Mouse (Mus musculus) megakaryocyte-erythroid progenitor cell, adult 5-6 weeks (primary cell): ENCODE results near the gene Mapkap1. TPM values are rescaled to one million over a fixed set of nuclear protein-coding genes. Genes with fewer than 3 reads are reported as not detected.

ENCODE experiments used
- ATAC-seq: replicated peaks from 2 replicates; pipeline ENCODE4 v1.8.0; 2016; ENCODE audit warnings: mild to moderate bottlenecking, inconsistent platforms; ENCODE audit not compliant: severe bottlenecking, poor library complexity, low FRiP score, low TSS enrichment
- total RNA-seq, 2 experiments: library from RNA; stranded (forward) in 1 of 2; stranded (reverse) in 1 of 2; fragments of 200-1000, 215-1000 nt in 1 of 2; fragments of >200 nt in 1 of 2; fragmentation: Nextera tagmentation in 1 of 2; gene quantifications; 2 replicates each; pipeline ENCODE4 v1.2.3; 2014 to 2017

Gene Mapkap1
- total RNA-seq, 2 experiments from 2014 or later = 28.2 to 54.3 TPM

DNA sequence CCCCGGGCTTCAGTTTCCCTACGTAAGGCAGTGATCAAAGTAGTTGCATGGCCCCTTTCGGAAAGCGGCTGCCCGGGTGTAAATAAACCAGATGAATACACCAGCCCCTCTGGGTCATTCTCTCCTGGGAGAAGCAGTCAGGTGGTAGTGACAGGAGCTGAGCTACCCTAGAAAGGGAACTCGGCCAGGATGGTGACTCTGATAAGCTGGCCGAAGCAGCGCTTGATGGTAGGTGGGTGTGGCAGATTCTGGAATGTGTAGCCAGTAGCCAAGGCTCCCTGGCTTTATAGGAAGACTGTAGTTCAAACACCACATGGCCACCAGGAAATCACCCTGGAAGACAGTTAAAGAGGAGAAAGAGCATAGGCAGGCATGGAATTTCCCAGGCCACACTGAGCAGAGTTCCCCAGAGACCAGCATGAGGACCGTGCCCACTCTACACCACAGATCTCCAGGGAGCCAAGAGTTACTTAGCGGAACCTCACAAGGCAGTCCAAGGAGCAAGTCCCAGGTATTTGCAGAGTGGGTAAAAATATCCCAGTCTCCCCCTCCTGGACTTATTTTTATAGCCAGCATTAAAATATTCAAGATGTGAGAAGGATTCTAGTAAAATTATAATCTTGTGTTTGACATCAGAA is 214.3 kb downstream of the Mapkap1 start:
- no peak for ATAC-seq

DNA sequence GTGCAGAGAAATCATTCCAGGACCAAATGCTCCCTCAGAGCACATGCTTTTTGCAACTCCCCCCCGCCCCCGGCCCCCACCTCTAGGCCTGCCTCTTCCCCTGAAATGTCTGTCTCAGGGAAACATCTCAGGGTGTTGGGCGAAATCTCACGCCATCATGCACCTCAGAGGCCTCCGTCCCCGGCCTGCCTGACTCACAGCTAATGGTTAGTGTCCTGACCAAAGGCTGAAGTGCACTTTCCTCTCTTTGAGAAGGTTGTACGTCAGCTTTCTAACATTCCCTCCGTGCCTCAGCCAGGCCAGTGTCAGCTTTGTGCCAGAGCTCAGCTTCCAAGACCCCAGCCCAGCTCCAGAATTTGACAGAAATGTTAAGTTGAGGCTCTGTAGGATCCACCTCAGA is 214.9 kb downstream of the Mapkap1 start:
- ATAC-seq = no peak

DNA sequence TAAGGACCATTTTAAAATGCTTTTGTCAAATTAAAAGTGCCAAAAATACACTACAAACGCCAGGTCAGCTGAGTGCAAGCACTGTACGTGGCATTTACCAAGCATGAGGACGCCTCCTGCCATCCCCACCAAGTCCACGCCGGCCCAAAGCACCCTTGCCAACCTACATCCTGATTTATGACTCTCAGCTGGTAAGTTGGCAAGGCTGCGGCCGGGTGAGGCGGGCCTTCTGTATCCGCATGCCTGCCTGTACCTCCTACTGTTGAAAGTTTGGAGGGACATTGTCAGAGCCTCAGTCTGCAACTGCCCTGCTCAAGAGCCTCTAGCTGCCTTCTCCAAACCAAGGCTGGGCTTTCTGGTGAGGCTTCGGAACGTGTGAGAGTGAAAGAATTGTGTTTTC is 215.9 kb downstream of the Mapkap1 start:
- no peak for ATAC-seq

DNA sequence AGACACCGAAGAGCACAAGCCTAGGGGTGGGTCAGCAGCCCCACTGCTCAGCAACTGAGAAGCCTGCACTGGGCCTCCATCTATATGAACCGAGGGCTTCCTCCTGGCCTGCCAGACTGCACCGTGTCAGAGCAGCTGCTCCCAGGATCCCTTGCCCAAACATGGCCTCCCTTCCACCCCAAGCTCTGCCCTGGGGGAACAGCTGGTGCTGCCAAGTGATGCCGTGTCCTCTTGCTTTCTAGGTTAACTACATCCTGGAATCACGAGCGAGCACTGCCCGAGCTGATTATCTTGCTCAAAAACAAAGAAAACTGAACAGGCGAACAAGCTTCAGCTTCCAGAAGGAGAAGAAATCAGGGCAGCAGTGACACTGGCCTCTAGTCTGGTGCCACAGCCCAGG is 216.6 kb downstream of the Mapkap1 start:
- no peak for ATAC-seq

DNA sequence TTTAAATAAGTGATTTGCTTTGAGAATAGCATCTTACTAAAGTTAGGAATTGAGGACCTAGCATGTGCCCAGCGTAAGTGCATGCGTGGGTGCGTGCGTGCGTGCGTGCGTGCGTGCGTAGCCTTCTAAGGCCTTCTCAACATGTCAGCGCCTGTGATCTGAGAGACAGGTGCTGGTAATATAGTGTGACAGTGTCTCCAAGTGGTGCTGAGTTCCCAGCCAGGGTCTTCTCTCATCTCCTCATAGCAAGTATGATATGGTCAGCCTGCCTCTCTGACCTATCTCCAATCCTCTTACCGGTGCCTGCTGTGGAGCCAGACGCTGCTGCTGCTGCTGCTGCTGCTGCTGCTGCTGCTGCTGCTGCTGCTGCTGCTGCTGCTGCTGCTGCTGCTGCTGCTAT is 217.5 kb downstream of the Mapkap1 start:
- no peak for ATAC-seq

DNA sequence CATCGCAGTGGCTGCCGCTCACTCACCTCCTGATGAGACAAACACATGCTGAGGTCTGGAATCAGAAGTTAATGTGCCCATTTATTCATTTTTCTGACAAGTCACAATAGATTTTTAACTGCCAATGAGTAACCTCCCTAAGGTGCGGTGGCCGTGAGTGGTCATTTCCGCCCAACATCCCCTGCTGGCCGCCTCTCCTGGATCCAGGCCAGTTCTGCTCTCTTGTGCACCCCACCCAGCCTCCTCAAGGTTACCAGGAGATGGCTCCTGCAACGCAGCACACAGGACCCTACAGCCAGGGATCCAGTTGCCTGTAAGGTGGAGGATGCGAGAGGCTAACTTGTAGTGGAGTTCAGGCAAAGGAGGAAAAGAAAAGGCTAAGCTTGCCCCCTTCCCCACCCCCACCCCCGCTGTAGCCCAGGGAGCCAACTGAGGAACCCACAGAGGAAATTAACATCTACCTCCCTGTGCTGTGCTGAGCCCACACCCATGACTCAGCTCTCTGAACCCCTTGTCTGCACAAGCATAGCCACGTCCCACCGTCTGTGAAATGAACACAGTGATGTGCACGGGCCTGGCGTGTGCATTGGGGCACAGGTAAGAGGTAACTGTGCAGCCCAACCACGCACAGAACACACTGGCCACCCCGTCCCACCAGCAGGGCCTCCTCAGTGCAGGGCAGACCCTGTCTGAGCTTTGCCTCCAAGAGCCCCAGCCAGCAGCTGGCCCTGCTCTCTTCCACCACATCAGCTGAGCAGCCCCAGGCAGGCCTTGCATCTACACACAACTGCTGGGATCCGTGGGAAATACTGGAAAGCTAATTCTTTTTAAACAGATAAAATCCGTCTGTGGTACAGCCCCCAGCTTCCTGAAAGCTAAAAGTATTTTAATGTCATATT is 221.0 kb downstream of the Mapkap1 start:
- ATAC-seq = 0 out of 2 replicates have a peak, but pooled peaks have one; percentile 13

DNA sequence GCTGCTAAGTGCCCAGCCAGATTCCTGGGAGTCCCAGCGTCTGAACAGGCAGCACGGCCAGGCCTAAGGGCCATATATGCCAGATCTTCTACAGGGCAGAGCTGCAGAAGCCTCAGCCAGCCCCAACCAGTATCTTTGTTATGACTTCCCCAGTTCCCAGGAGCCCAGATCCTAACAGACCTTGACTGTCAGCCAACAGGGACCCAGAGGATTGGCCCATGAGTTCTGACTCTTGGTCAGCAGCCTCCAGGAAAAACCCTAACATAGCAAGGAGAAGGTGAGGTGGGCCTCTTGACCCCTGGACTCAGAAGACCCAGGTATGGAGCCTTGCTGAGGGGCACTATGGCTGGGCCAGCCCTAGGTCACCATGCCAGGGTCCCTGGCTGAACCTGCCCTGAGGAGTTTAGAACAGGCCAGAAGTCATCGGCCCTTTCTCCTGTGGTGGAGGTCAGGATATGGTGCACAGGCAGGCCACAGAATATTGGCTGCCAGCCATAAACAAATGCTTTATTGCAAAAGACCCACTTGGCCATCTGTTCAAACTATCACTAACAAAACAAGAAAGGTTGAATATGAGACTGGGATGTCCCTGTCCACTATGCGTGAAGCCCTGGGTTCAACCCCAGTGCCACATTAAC is 222.5 kb downstream of the Mapkap1 start:
- ATAC-seq = no peak

DNA sequence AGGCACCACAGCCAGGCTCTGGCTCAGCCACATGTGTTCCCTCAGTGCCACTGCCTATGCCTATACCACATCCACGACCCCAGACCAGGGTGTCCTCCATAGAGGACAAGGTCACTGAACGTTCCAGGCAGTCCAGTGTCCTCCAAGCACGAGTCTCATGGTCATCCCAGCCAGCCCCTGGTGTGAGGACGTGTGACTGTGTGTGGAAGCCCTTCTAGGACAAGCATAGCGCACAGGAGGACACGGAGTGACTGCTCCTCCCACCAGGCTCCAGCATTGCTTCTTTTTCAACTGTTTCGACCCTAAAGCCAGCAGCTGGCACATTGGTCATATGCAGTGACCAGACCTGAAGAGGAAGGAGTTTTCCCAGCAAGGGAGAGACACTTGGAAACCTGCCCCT is 223.2 kb downstream of the Mapkap1 start:
- no peak for ATAC-seq

DNA sequence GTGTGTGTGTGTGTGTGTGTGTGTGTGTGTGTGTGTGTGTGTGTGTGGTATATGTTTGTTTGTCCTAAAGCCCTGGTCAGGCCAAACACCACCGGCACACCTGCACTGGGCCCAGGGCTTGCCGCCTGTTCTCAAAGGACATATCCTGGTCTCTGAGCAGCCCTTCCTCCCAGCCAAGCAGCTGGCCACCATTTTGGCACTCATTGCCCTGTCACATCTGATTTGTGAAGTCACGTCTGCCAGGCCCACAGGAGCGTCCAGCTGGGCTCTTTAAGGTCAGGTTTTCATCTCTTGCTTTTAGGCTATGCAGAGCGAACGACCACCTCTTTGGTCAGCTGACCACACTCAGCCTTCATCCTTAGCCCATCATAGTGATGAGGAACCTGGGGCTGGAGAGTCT is 223.9 kb downstream of the Mapkap1 start:
- ATAC-seq = no peak

DNA sequence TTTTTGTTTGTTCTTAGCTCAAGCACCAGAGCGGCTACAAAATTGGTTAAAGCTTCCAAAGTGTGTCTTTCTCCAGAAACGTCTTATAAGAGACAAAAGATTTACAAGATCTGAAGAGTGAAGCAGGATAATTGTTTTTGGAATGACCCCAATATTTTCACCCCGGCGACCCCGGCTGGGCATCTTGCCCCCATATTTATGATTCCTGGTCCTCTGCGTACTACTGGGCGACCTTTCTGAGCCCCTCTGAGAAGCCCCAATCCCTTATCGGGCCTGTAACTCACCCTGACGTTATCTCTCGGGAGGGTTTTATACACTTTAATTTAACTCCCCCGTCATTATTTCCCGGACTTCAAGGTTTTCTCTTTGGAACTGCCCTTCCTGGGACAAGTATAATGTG is 225.5 kb downstream of the Mapkap1 start:
- no peak for ATAC-seq

DNA sequence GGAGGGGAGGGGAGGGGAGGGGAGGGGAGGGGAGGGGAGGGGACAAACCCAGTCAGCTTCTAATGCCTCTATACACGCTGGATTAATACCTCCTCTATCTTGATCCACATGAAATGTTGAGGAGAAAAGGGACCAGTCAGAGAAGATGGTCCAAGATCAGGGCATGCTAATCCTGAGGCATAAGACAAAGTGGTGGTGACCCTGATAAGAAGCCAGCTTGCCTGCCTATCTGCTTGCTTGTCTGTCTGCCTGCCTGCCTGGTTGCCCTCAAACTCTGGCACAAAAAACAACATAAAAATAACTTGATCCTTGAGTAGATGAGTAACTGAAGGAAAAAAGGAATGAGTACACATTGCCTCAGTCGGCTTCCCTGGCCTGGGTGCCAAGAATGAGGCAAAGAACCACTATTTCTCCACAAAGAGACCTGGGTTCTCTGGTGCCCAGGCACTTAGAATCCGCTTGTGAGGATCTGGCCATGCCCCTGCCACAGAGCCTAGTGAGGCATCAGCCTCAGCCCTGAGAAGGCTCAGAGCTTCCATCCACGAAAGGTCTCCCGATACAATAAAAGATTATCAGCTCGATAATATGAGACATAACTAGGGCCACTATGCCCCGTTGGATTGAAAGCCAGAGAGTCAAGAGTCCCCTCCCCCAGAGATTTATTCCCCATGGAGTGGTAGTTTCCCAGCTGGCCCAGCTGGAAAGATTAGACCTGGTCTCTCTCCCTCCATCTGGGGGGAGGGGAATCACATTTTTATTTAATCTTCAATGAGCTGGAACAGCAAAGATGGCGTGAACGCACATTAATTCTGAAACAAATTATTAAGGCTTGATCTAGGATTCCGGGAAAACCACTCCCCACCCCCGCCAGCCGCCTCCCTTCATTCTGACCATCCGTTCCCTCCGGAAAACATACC is 228.9 kb downstream of the Mapkap1 start:
- peak; percentile 72 for ATAC-seq

DNA sequence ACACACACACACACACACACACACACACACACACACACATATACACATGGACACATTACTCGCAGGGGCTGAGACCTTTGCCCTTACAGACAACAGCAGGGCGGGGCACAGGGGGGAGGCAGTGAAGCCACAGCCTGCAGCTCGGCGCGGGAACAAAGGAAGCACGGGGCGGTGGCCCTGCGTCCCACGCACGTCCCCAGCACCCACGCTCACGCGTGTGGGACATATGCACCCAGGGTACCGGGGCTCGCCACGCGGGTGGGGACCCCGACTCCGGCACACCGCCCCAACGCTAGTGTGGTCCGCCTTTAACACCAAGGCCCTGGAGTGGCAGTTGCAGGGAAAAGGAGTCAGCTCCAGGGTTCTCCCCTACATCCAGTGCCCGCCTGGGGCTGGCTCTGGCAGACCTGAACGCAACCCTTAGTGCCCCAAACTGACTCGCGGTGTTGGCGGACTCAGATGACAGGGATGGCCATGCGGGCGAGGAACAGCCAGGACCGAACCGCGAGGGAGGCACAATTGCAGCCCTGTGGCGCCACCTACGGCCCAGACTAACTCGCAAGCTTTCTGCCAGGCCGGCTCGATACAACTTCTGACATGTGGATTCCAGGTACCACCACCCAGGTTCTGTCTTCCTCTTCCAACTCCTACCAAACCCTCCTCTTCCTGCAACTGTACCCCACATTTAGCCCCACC is 232.5 kb downstream of the Mapkap1 start:
- peak; percentile 67 for ATAC-seq

DNA sequence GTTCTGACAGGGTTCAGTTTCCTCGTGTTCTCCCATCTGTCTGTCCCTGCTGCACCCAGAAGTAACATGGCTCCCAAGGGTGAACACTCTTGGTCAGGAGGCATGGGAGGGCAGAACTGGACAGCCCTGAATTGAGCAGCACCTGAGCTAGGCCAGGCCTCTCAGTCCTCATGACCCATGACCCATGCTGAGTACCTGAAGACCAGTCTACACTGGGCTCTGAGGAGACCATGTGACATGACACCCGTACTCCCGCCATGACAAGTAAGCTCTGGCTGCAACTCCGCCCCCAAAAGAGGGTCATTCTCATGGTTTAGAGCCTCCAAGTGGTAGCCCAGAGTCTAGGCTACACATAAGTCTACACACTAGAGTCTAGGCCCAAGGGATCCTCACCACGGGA is 233.2 kb downstream of the Mapkap1 start:
- ATAC-seq = no peak

DNA sequence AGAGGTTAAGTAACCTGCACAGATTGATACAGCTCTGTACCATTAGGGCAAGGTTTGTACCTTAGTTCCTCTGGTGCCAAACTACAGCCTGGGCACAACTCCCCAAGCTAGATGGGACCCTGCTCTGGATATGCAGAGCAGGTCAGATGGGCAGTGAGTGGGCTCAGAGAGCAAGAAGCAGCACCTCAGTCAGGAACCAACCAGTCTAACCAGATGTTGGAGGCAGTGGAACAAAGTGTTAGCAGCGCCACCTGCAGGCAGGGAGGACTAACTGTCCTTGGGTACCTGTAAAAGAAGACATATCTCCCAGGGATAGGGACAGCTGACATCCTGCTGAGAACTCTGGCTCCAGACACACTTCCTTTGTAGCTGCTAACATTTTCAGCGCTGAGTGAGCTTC is 235.8 kb downstream of the Mapkap1 start:
- ATAC-seq = 0 out of 2 replicates have a peak, but pooled peaks have one; percentile 15

DNA sequence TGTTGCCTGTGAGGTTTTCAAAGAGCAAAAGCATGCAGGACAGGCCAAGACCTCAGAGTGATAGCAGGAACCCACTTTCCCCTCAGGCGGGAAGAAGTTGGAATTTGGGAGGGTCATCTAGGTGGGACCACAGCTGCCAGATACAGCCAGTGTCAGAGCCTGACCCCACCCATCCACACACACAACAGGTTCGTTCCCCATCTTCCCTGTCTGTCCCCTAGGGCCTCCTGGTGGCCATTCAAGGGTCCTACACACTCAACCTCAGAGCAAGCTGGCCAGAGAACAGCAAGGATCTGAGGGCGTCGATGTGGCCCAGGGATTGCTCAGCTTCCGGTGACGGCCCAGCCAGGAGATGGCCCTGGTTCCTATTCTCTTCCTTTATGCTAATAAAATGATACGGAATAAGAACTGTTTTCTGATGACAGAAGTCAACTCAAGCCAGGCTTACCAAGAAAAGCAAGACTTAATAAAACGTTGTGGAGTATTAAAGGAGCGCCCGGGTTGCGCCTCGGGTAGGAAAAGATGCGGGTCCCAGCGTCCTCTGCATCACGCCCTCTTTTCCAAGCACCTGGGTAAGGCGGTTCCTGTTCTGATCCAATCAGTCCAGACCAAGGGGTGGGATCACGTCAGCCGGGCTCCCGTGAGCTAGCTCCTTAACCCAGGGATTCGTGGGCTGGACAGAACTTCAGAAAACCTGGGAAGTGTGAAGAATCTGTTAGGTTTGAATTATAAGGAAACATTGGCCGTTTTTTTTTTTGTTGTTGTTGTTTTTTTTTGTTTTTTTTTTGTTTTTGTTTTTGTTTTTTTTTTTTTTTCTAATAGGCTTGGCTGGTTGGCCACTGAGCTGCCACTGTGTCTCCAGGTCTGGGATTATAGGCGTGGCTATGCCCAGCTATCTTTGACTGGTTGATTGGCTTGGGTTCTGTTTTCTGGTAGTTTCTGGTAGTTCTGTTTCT is 238.3 kb downstream of the Mapkap1 start:
- ATAC-seq = peak; percentile 55

DNA sequence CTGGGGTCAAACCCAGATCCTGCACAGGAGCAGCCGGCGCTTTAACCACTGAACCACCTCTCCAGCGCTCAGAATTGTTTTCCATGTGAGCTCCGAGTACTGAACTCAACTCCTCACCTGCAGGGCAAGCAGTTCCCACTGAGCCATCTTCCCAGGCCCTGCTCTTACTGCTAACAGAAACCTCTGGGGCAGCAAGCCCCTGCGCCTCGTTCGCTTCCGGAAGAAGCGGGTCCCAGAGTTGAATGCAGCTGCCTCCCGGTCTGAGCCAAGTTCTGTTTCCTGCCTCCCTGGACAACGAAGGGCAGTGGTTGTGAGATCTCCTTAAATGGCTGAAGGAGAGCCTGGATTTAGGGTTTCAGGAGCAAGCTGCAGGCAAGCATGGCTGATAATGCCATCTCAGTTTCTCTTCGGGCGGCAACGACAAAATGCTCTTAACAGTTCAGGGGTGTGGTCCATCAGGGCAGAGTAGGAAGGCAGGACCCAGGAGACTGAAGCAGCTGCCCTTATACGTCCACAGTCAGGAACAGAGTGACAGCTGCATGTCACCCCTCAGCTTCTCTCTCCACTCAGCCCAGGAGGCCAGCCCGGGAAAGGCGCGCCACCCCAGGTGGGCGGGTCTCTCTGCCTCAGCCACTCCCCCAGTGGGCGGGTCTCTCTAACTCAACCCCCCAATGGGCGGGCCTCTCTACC is 239.4 kb downstream of the Mapkap1 start:
- peak; percentile 94 for ATAC-seq

DNA sequence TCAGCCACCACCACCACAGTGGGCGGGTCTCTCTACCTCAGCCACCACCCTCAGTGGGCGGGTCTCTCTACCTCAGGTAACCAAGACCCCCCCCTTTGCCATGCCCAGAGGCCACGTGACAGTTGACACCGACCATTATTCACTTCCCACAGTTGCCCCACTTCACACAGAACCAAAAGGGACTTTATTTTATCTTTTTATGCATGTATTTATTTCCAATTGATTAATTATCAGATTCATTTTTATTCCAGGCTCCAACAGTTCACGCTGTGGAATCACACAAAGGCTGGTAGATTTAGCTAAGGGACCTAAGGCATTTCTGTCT is 239.9 kb downstream of the Mapkap1 start:
- no peak for ATAC-seq
